Mouse (Mus musculus) forebrain, embryonic 16.5 days (tissue): Measurements from ENCODE around the gene Erbb3. TPM values are rescaled to one million over a fixed set of nuclear protein-coding genes. Genes with fewer than 3 reads are reported as not detected.

Source experiments
- ATAC-seq: fragments of 200-750 bp; cut with Nextera tagmentation; 2 replicates; pipeline ENCODE4 v1.8.0; 2017; ENCODE audit warnings: mild to moderate bottlenecking, moderate library complexity
- H3K27ac ChIP-seq: fragments of 300-500 bp; sonication (generic); 2 replicates; pipeline ENCODE4 v1.5.1; 2014; ENCODE audit warnings: low read length, control low read depth
- H3K27me3 ChIP-seq: fragments of 300-500 bp; sonication (generic); replicated peaks from 2 replicates; pipeline ENCODE4 v1.6.1; 2014; ENCODE audit warnings: low read length; ENCODE audit not compliant: control insufficient read depth, insufficient read depth
- H3K36me3 ChIP-seq: fragments of 300-500 bp; sonication (generic); 2 replicates; pipeline ENCODE4 v1.6.1; 2014; ENCODE audit not compliant: control insufficient read depth, insufficient read depth
- H3K4me1 ChIP-seq: fragments of 300-500 bp; sonication (generic); replicated peaks from 2 replicates; pipeline ENCODE4 v1.6.1; 2014; ENCODE audit warnings: low read length; ENCODE audit not compliant: control insufficient read depth, insufficient read depth
- H3K4me2 ChIP-seq: fragments of 300-500 bp; sonication (generic); 2 replicates; pipeline ENCODE4 v1.6.1; 2014; ENCODE audit warnings: mild to moderate bottlenecking, low read length, control low read depth
- H3K4me3 ChIP-seq: fragments of 300-500 bp; sonication (generic); replicated peaks from 2 replicates; pipeline ENCODE4 v1.5.1; 2014; ENCODE audit warnings: mild to moderate bottlenecking, low read length, control low read depth
- H3K9ac ChIP-seq: fragments of 300-500 bp; sonication (generic); replicated peaks from 2 replicates; pipeline ENCODE4 v1.6.1; 2014; ENCODE audit warnings: low read depth, low read length, control low read depth
- H3K9me3 ChIP-seq: fragments of 300-500 bp; sonication (generic); 2 replicates; pipeline ENCODE4 v1.6.1; 2016; ENCODE audit warnings: low read length; ENCODE audit not compliant: control insufficient read depth
- WGBS: fragments of 180-500 bp; shearing (Covaris S2); extraction: QIAGEN DNeasy Blood & Tissue Kit; methylation state at CpG from one replicate; pipeline ENCODE4 v1.1.7; 2014; 5-methylcytosine and 5-hydroxymethylcytosine counted together
- polyA plus RNA-seq: library from polyadenylated mRNA; unstranded; fragments of >200 nt; fragmentation: Nextera tagmentation; extraction: Ambion mirVana; gene quantifications from 2 replicates; pipeline ENCODE4 v1.2.1, GENCODE M21; 2015

Gene Erbb3
- polyA plus RNA-seq, 1 experiment from 2014 or later, result 0.46 TPM

GRCm38 (mm10) chr10:128545570-128545898 lies 43.9 kb downstream of the Erbb3 start:
- no peak overlapping the region for H3K4me3 ChIP-seq
- ATAC-seq, result no peak
- H3K36me3 ChIP-seq, result peaks cover 20% of the 10 kb centered on the region
- no peak overlapping the region for H3K9ac ChIP-seq
- no peaks in the 10 kb centered on the region for H3K27me3 ChIP-seq
- H3K4me1 ChIP-seq, result peaks cover 13% of the 10 kb centered on the region
- no peak overlapping the region for H3K27ac ChIP-seq
- no peak overlapping the region for H3K4me2 ChIP-seq
- WGBS, result 93% methylated on average over 3 of the region's 3 CpGs
- no peaks in the 10 kb centered on the region for H3K9me3 ChIP-seq

GRCm38 (mm10) chr10:128544674-128545569 lies 44.5 kb downstream of the Erbb3 start:
- no peak overlapping the region for H3K4me2 ChIP-seq
- no peaks in the 10 kb centered on the region for H3K9me3 ChIP-seq
- no peak for ATAC-seq
- peaks cover 20% of the 10 kb centered on the region for H3K36me3 ChIP-seq
- 96% methylated on average over 37 of the region's 37 CpGs for WGBS
- no peak overlapping the region for H3K9ac ChIP-seq
- H3K27ac ChIP-seq, result no peak overlapping the region
- no peak overlapping the region for H3K4me3 ChIP-seq
- H3K27me3 ChIP-seq, result no peaks in the 10 kb centered on the region
- H3K4me1 ChIP-seq, result peaks cover 13% of the 10 kb centered on the region

GRCm38 (mm10) chr10:128544151-128544657 lies 45.2 kb downstream of the Erbb3 start:
- Histone ChIP-seq H3K27me3 (no peaks in the 10 kb centered on the region), H3K9me3 (no peaks in the 10 kb centered on the region), H3K27ac (no peak overlapping the region), H3K4me1 (peaks cover 13% of the 10 kb centered on the region), H3K4me2 (no peak overlapping the region), H3K36me3 (peaks cover 20% of the 10 kb centered on the region), H3K9ac (no peak overlapping the region), H3K4me3 (no peak overlapping the region)
- WGBS, result 97% methylated on average over 15 of the region's 15 CpGs
- no peak for ATAC-seq

GRCm38 (mm10) chr10:128543100-128543499 lies 46.4 kb downstream of the Erbb3 start:
- Histone ChIP-seq H3K9ac (no peak overlapping the region), H3K36me3 (peaks cover 20% of the 10 kb centered on the region), H3K4me2 (no peak overlapping the region), H3K4me1 (peaks cover 13% of the 10 kb centered on the region), H3K4me3 (no peak overlapping the region), H3K27me3 (no peaks in the 10 kb centered on the region), H3K9me3 (no peaks in the 10 kb centered on the region), H3K27ac (no peak overlapping the region)
- 78% methylated on average over 2 of the region's 2 CpGs for WGBS
- no peak for ATAC-seq

- Histone ChIP-seq H3K4me3 (no peak overlapping the region), H3K9me3 (no peaks in the 10 kb centered on the region), H3K9ac (no peak overlapping the region), H3K4me2 (no peak overlapping the region), H3K27me3 (no peaks in the 10 kb centered on the region), H3K4me1 (peaks cover 6% of the 10 kb centered on the region; the same call in 1 of the 2 replicates), H3K36me3 (peaks cover 2% of the 10 kb centered on the region), H3K27ac (no peak overlapping the region)
- ATAC-seq, result no peak
- WGBS, result 88% methylated on average over 1 of the region's 1 CpGs
Measured at GRCm38 (mm10) chr10:128538340-128538870, 51.0 kb downstream of the Erbb3 start.

- 0 out of 2 replicates have a peak overlapping the region, but pooled peaks have one; percentile 20 for H3K9ac ChIP-seq
- no peak overlapping the region; the same call in 1 of the 2 replicates for H3K27ac ChIP-seq
- peak; percentile 93 for ATAC-seq
Measured at GRCm38 (mm10) chr10:128536266-128536940, 53.0 kb downstream of the Erbb3 start.

GRCm38 (mm10) chr10:128535624-128536265 lies 53.7 kb downstream of the Erbb3 start:
- no peaks in the 10 kb centered on the region for H3K36me3 ChIP-seq
- 75% methylated on average over 4 of the region's 4 CpGs for WGBS
- no peaks in the 10 kb centered on the region for H3K27me3 ChIP-seq
- H3K9ac ChIP-seq, result 0 out of 2 replicates have a peak overlapping the region, but pooled peaks have one; percentile 20
- peak overlapping the region; percentile 22 for H3K4me3 ChIP-seq
- no peak; the same call in 1 of the 2 replicates for ATAC-seq
- peaks cover 6% of the 10 kb centered on the region; the same call in 1 of the 2 replicates for H3K4me1 ChIP-seq
- peak overlapping the region; percentile 43 for H3K4me2 ChIP-seq
- peak overlapping the region; percentile 26; the same call in 1 of the 2 replicates for H3K27ac ChIP-seq
- H3K9me3 ChIP-seq, result no peaks in the 10 kb centered on the region

More at GRCm38 (mm10) chr10:128536266-128536940, 53.0 kb downstream of the Erbb3 start:
- Histone ChIP-seq H3K4me2 (peak overlapping the region; percentile 43), H3K27me3 (no peaks in the 10 kb centered on the region), H3K36me3 (no peaks in the 10 kb centered on the region), H3K4me1 (peaks cover 6% of the 10 kb centered on the region; the same call in 1 of the 2 replicates), H3K4me3 (peak overlapping the region; percentile 22), H3K9me3 (no peaks in the 10 kb centered on the region)
- WGBS, result 16% methylated on average over 18 of the region's 18 CpGs

- no peak overlapping the region for H3K4me2 ChIP-seq
- peaks cover 6% of the 10 kb centered on the region; the same call in 1 of the 2 replicates for H3K4me1 ChIP-seq
- H3K27ac ChIP-seq, result no peak overlapping the region
- 84% methylated on average over 2 of the region's 2 CpGs for WGBS
- H3K9me3 ChIP-seq, result no peaks in the 10 kb centered on the region
- H3K4me3 ChIP-seq, result no peak overlapping the region
- no peak for ATAC-seq
- H3K27me3 ChIP-seq, result no peaks in the 10 kb centered on the region
- no peaks in the 10 kb centered on the region for H3K36me3 ChIP-seq
- H3K9ac ChIP-seq, result no peak overlapping the region
Measured at GRCm38 (mm10) chr10:128535206-128535605, 54.2 kb downstream of the Erbb3 start.
